Mouse (Mus musculus): ENCODE results near the gene Ppp2r5d.

- TF ChIP-seq POLR2A (IDR thresholded peaks at IDR 0.05; ENCODE audit: control insufficient read depth, extremely low read depth, insufficient read depth, low read length, poor library complexity) (no peak), CTCF (IDR thresholded peaks at IDR 0.05; ENCODE audit: borderline replicate concordance, control insufficient read depth, extremely low read depth, insufficient read depth, low read length, poor library complexity) (no peak)
These were observed 37.2 kb downstream of the Ppp2r5d start for GRCm38 (mm10) chr17:46667712-46668111.

All from thymus, adult 2 months (tissue).